Mouse (Mus musculus) limb, embryonic 14.5 days (tissue): ENCODE data around the gene Rrp9. TPM values are rescaled to one million over a fixed set of nuclear protein-coding genes. Genes with fewer than 3 reads are reported as not detected.
A peak's percentile ranks its signal among the peaks of the same experiment; 100 is the strongest.

Experiments
- ATAC-seq: fragments of 200-750 bp; cut with Nextera tagmentation; 2 replicates; pipeline ENCODE4 v1.8.0; 2017; ENCODE audit warnings: low read depth, moderate number of reproducible peaks, moderate TSS enrichment; ENCODE audit not compliant: low FRiP score
- DNase-seq: peaks from one replicate; pipeline ENCODE4 v3.0.0-alpha.2; 2015; ENCODE audit warnings: low spot score
- H3K27ac ChIP-seq: fragments of 300-500 bp; sonication (generic); replicated peaks from 2 replicates; pipeline ENCODE4 v1.5.1; 2014; ENCODE audit warnings: low read depth, mild to moderate bottlenecking, low read length, moderate library complexity, mixed read lengths
- H3K27me3 ChIP-seq: fragments of 300-500 bp; sonication (generic); 2 replicates; pipeline ENCODE4 v1.6.1; 2014; ENCODE audit warnings: low read length, mixed read lengths; ENCODE audit not compliant: control insufficient read depth, insufficient read depth
- H3K36me3 ChIP-seq: fragments of 300-500 bp; sonication (generic); 2 replicates; pipeline ENCODE4 v1.6.1; 2014; ENCODE audit warnings: mild to moderate bottlenecking, low read length, moderate library complexity, mixed read lengths; ENCODE audit not compliant: control insufficient read depth, insufficient read depth
- H3K4me1 ChIP-seq: fragments of 300-500 bp; sonication (generic); 2 replicates; pipeline ENCODE4 v1.6.1; 2014; ENCODE audit warnings: antibody characterized with exemption, low read length, mixed read lengths; ENCODE audit not compliant: control insufficient read depth, insufficient read depth
- H3K4me2 ChIP-seq: fragments of 300-500 bp; sonication (generic); replicated peaks from 2 replicates; pipeline ENCODE4 v1.6.1; 2014; ENCODE audit warnings: low read depth, mild to moderate bottlenecking, low read length, moderate library complexity; ENCODE audit not compliant: severe bottlenecking
- H3K4me3 ChIP-seq: fragments of 300-500 bp; sonication (generic); replicated peaks from 2 replicates; pipeline ENCODE4 v1.5.1; 2014; ENCODE audit warnings: low read length
- H3K9ac ChIP-seq: fragments of 300-500 bp; sonication (generic); 2 replicates; pipeline ENCODE4 v1.6.1; 2014; ENCODE audit warnings: mild to moderate bottlenecking, low read depth, low read length, moderate library complexity; ENCODE audit not compliant: severe bottlenecking
- H3K9me3 ChIP-seq: fragments of 300-500 bp; sonication (generic); 2 replicates; pipeline ENCODE4 v1.6.1; 2016; ENCODE audit warnings: low read length; ENCODE audit not compliant: control insufficient read depth
- POLR2A ChIP-seq: fragments of 200-500 bp; IDR thresholded peaks from 2 replicates; pipeline ENCODE4 v1.8.0; 2012; ENCODE audit warnings: inconsistent platforms, mild to moderate bottlenecking, moderate library complexity, borderline replicate concordance; ENCODE audit not compliant: insufficient read depth, insufficient read length; ENCODE audit errors: extremely low read depth
- WGBS: fragments of 180-500 bp; shearing (Covaris S2); extraction: QIAGEN DNeasy Blood & Tissue Kit; methylation state at CpG from one replicate; pipeline ENCODE4 v1.1.7; 2014; 5-methylcytosine and 5-hydroxymethylcytosine counted together
- polyA plus RNA-seq, 2 experiments: library from polyadenylated mRNA; depleted of rRNA in 1 of 2; stranded (reverse) in 1 of 2; unstranded in 1 of 2; fragments of >200 nt; fragmentation: Nextera tagmentation in 1 of 2; extraction: Ambion mirVana in 1 of 2; gene quantifications; 2 replicates each; pipeline versions ENCODE4 v1.2.1 to v1.2.3; 2012 to 2014

Gene Rrp9
- polyA plus RNA-seq, 2 experiments: 42.7 to 44.2 TPM

- no peak for DNase-seq
- Histone ChIP-seq H3K36me3 (no peaks in the 10 kb centered on the region), H3K27me3 (no peaks in the 10 kb centered on the region), H3K9ac (no peak overlapping the region), H3K4me3 (no peak overlapping the region), H3K4me1 (no peaks in the 10 kb centered on the region), H3K4me2 (no peak overlapping the region), H3K9me3 (no peaks in the 10 kb centered on the region), H3K27ac (no peak overlapping the region)
- 65% methylated on average over 2 of the region's 2 CpGs for WGBS
- no peak for TF ChIP-seq POLR2A
- no peak for ATAC-seq
Measured at GRCm38 (mm10) chr9:106519433-106519832, 43.7 kb downstream of the Rrp9 start.

- Histone ChIP-seq H3K27ac (no peak overlapping the region), H3K4me3 (no peak overlapping the region), H3K4me1 (no peaks in the 10 kb centered on the region), H3K9ac (no peak overlapping the region), H3K9me3 (no peaks in the 10 kb centered on the region), H3K27me3 (no peaks in the 10 kb centered on the region), H3K36me3 (no peaks in the 10 kb centered on the region), H3K4me2 (no peak overlapping the region)
- DNase-seq: no peak
- WGBS: 80% methylated on average over 8 of the region's 8 CpGs
- no peak for TF ChIP-seq POLR2A
- ATAC-seq: no peak
Measured at GRCm38 (mm10) chr9:106519909-106520308, 44.1 kb downstream of the Rrp9 start.

- ATAC-seq (no peak), DNase-seq (peak; percentile 13)
- WGBS: 36% methylated on average over 3 of the region's 3 CpGs
Measured at GRCm38 (mm10) chr9:106531833-106532232, 56.1 kb downstream of the Rrp9 start.

GRCm38 (mm10) chr9:106534296-106534695 is 58.5 kb downstream of the Rrp9 start:
- H3K4me1 ChIP-seq: no peaks in the 10 kb centered on the region
- no peaks in the 10 kb centered on the region for H3K27me3 ChIP-seq
- H3K4me3 ChIP-seq: no peak overlapping the region
- DNase-seq (no peak), ATAC-seq (no peak)
- H3K36me3 ChIP-seq: no peaks in the 10 kb centered on the region
- no peak for TF ChIP-seq POLR2A
- WGBS: 92% methylated on average over 7 of the region's 7 CpGs
- no peak overlapping the region for H3K4me2 ChIP-seq
- no peak overlapping the region for H3K9ac ChIP-seq
- no peaks in the 10 kb centered on the region for H3K9me3 ChIP-seq
- H3K27ac ChIP-seq: no peak overlapping the region

More at GRCm38 (mm10) chr9:106531833-106532232, 56.1 kb downstream of the Rrp9 start:
- no peaks in the 10 kb centered on the region for H3K36me3 ChIP-seq
- no peaks in the 10 kb centered on the region for H3K9me3 ChIP-seq
- H3K4me3 ChIP-seq: no peak overlapping the region
- H3K4me1 ChIP-seq: no peaks in the 10 kb centered on the region
- no peaks in the 10 kb centered on the region for H3K27me3 ChIP-seq
- no peak overlapping the region for H3K9ac ChIP-seq
- H3K4me2 ChIP-seq: no peak overlapping the region
- H3K27ac ChIP-seq: no peak overlapping the region
- TF ChIP-seq POLR2A: no peak

- no peaks in the 10 kb centered on the region for H3K36me3 ChIP-seq
- TF ChIP-seq POLR2A: no peak
- no peaks in the 10 kb centered on the region for H3K27me3 ChIP-seq
- no peak overlapping the region for H3K9ac ChIP-seq
- H3K27ac ChIP-seq: no peak overlapping the region
- no peaks in the 10 kb centered on the region for H3K4me1 ChIP-seq
- no peak for ATAC-seq
- no peak for DNase-seq
- H3K4me3 ChIP-seq: no peak overlapping the region
- no peaks in the 10 kb centered on the region for H3K9me3 ChIP-seq
- 91% methylated on average over 11 of the region's 11 CpGs for WGBS
- H3K4me2 ChIP-seq: no peak overlapping the region
Measured at GRCm38 (mm10) chr9:106534975-106535374, 59.2 kb downstream of the Rrp9 start.

Other genes with a start within 250 kb of the Rrp9 start
- 83.3 and 97.2 TPM in 2 replicates for gene Alas1, start 227.3 kb upstream of the Rrp9 start, polyA plus RNA-seq (2012; rRNA removed)
- 89.3 and 95.4 TPM in 2 replicates for gene Alas1, start 227.3 kb upstream of the Rrp9 start, polyA plus RNA-seq (2014; fragmentation: Nextera tagmentation; extraction: Ambion mirVana)
- 20.1 and 25.9 TPM in 2 replicates for gene Poc1a, start 194.9 kb upstream of the Rrp9 start, polyA plus RNA-seq (2012; rRNA removed)
- 17.4 and 20.2 TPM in 2 replicates for gene Poc1a, start 194.9 kb upstream of the Rrp9 start, polyA plus RNA-seq (2014; fragmentation: Nextera tagmentation; extraction: Ambion mirVana)
- 130 and 180 TPM in 2 replicates for gene Dusp7, start 107.3 kb upstream of the Rrp9 start, polyA plus RNA-seq (2012; rRNA removed)
- 73.0 and 84.1 TPM in 2 replicates for gene Dusp7, start 107.3 kb upstream of the Rrp9 start, polyA plus RNA-seq (2014; fragmentation: Nextera tagmentation; extraction: Ambion mirVana)
- gene Rpl29, start 46.5 kb upstream of the Rrp9 start, polyA plus RNA-seq (2012; rRNA removed): 946 and 1,047 TPM in 2 replicates
- 1,133 and 1,180 TPM in 2 replicates for gene Rpl29, start 46.5 kb upstream of the Rrp9 start, polyA plus RNA-seq (2014; fragmentation: Nextera tagmentation; extraction: Ambion mirVana)
- gene Acy1, start 37.6 kb upstream of the Rrp9 start, polyA plus RNA-seq (2012; rRNA removed): 34.4 and 35.1 TPM in 2 replicates
- 45.6 and 45.8 TPM in 2 replicates for gene Acy1, start 37.6 kb upstream of the Rrp9 start, polyA plus RNA-seq (2014; fragmentation: Nextera tagmentation; extraction: Ambion mirVana)
- gene Abhd14b, start 28.5 kb upstream of the Rrp9 start, polyA plus RNA-seq (2012; rRNA removed): 54.5 and 64.6 TPM in 2 replicates
- gene Abhd14b, start 28.5 kb upstream of the Rrp9 start, polyA plus RNA-seq (2014; fragmentation: Nextera tagmentation; extraction: Ambion mirVana): 41.2 and 44.6 TPM in 2 replicates
- gene Abhd14a, start 28.3 kb upstream of the Rrp9 start, polyA plus RNA-seq (2012; rRNA removed): 79.9 and 87.1 TPM in 2 replicates
- gene Abhd14a, start 28.3 kb upstream of the Rrp9 start, polyA plus RNA-seq (2014; fragmentation: Nextera tagmentation; extraction: Ambion mirVana): 69.5 and 74.0 TPM in 2 replicates
- gene Pcbp4, start 22.7 kb upstream of the Rrp9 start, polyA plus RNA-seq (2012; rRNA removed): 238 and 328 TPM in 2 replicates
- 88.0 and 92.7 TPM in 2 replicates for gene Pcbp4, start 22.7 kb upstream of the Rrp9 start, polyA plus RNA-seq (2014; fragmentation: Nextera tagmentation; extraction: Ambion mirVana)
- gene Gpr62, start 10.0 kb upstream of the Rrp9 start, polyA plus RNA-seq (2012; rRNA removed): 0.47 and 0.70 TPM in 2 replicates
- 0.51 and 0.58 TPM in 2 replicates for gene Gpr62, start 10.0 kb upstream of the Rrp9 start, polyA plus RNA-seq (2014; fragmentation: Nextera tagmentation; extraction: Ambion mirVana)
- 9.0 and 9.2 TPM in 2 replicates for gene Parp3, start 986 bp downstream of the Rrp9 start, polyA plus RNA-seq (2012; rRNA removed)
- gene Parp3, start 986 bp downstream of the Rrp9 start, polyA plus RNA-seq (2014; fragmentation: Nextera tagmentation; extraction: Ambion mirVana): 3.4 and 4.3 TPM in 2 replicates
- not detected in 2 replicates for gene Iqcf1, start 24.0 kb downstream of the Rrp9 start, polyA plus RNA-seq (2012; rRNA removed)
- not detected in 2 replicates for gene Iqcf1, start 24.0 kb downstream of the Rrp9 start, polyA plus RNA-seq (2014; fragmentation: Nextera tagmentation; extraction: Ambion mirVana)
- not detected in 2 replicates for gene Iqcf5, start 38.6 kb downstream of the Rrp9 start, polyA plus RNA-seq (2012; rRNA removed)
- not detected in 2 replicates for gene Iqcf5, start 38.6 kb downstream of the Rrp9 start, polyA plus RNA-seq (2014; fragmentation: Nextera tagmentation; extraction: Ambion mirVana)
- not detected in 2 replicates for gene Iqcf3, start 85.7 kb downstream of the Rrp9 start, polyA plus RNA-seq (2012; rRNA removed)
- not detected in 2 replicates for gene Iqcf3, start 85.7 kb downstream of the Rrp9 start, polyA plus RNA-seq (2014; fragmentation: Nextera tagmentation; extraction: Ambion mirVana)
- not detected in 2 replicates for gene Iqcf4, start 95.0 kb downstream of the Rrp9 start, polyA plus RNA-seq (2012; rRNA removed)
- gene Iqcf4, start 95.0 kb downstream of the Rrp9 start, polyA plus RNA-seq (2014; fragmentation: Nextera tagmentation; extraction: Ambion mirVana): not detected in 2 replicates
- not detected in 2 replicates for gene Iqcf6, start 150.6 kb downstream of the Rrp9 start, polyA plus RNA-seq (2012; rRNA removed)
- not detected in 2 replicates for gene Iqcf6, start 150.6 kb downstream of the Rrp9 start, polyA plus RNA-seq (2014; fragmentation: Nextera tagmentation; extraction: Ambion mirVana)
- gene Grm2, start 180.1 kb downstream of the Rrp9 start, polyA plus RNA-seq (2012; rRNA removed): 0.06 and 0.08 TPM in 2 replicates
- not detected in 2 replicates for gene Grm2, start 180.1 kb downstream of the Rrp9 start, polyA plus RNA-seq (2014; fragmentation: Nextera tagmentation; extraction: Ambion mirVana)
- 56.8 and 76.1 TPM in 2 replicates for gene Tex264, start 210.0 kb downstream of the Rrp9 start, polyA plus RNA-seq (2012; rRNA removed)
- gene Tex264, start 210.0 kb downstream of the Rrp9 start, polyA plus RNA-seq (2014; fragmentation: Nextera tagmentation; extraction: Ambion mirVana): 63.9 and 67.6 TPM in 2 replicates